Mouse (Mus musculus) MEL (cell line): Measurements from ENCODE around the gene Hmox2. TPM values are rescaled to one million over a fixed set of nuclear protein-coding genes. Genes with fewer than 3 reads are reported as not detected.

Experiments used
- DNase-seq: peaks from one replicate; pipeline ENCODE4 v3.0.0; 2011; ENCODE audit warnings: low read depth, low spot score
- H3K27ac ChIP-seq: 2 replicates; pipeline ENCODE4 v1.5.1; 2012; ENCODE audit warnings: low read depth, mild to moderate bottlenecking, control low read depth, low read length, moderate library complexity; ENCODE audit not compliant: control insufficient read depth
- H3K27me3 ChIP-seq, 2 experiments: fragments of 150-350 bp in 1 of 2; sonication (generic) in 1 of 2; 2 replicates each; pipeline ENCODE4 v1.6.1; 2012; ENCODE audit warnings: low read length in 2 of 2, mild to moderate bottlenecking in 2 of 2, improper control_type of control experiment in 1 of 2, moderate library complexity in 1 of 2; ENCODE audit not compliant: insufficient read depth in 2 of 2, control insufficient read depth in 1 of 2
- H3K36me3 ChIP-seq, 2 experiments: 2 replicates each; pipeline ENCODE4 v1.6.1; 2012 to 2014; ENCODE audit warnings: low read length in 2 of 2, improper control_type of control experiment in 1 of 2, inconsistent platforms in 1 of 2, mild to moderate bottlenecking in 1 of 2; ENCODE audit not compliant: insufficient read depth in 2 of 2, control insufficient read depth in 1 of 2
- H3K4me1 ChIP-seq, 2 experiments: fragments of 150-350 bp in 1 of 2; sonication (generic) in 1 of 2; 2 replicates each; pipeline ENCODE4 v1.6.1; 2012; ENCODE audit warnings: low read length in 2 of 2, improper control_type of control experiment in 1 of 2, mild to moderate bottlenecking in 1 of 2; ENCODE audit not compliant: insufficient read depth in 2 of 2, control insufficient read depth in 1 of 2
- H3K4me3 ChIP-seq, 2 experiments: fragments of 150-350 bp in 1 of 2; sonication (generic) in 1 of 2; 2 replicates each; pipeline ENCODE4 v1.5.1; 2012; ENCODE audit warnings: low read depth in 2 of 2, low read length in 2 of 2, mild to moderate bottlenecking in 2 of 2, moderate library complexity in 2 of 2, control low read depth in 1 of 2, improper control_type of control experiment in 1 of 2; ENCODE audit not compliant: control insufficient read depth in 1 of 2, insufficient read depth in 1 of 2
- H3K79me2 ChIP-seq: 2 replicates; pipeline ENCODE4 v1.6.1; 2012; ENCODE audit warnings: mild to moderate bottlenecking, low read length, moderate library complexity; ENCODE audit not compliant: control insufficient read depth, poor library complexity, insufficient read depth
- H3K9ac ChIP-seq: 2 replicates; pipeline ENCODE4 v1.6.1; 2012; ENCODE audit warnings: low read depth, mild to moderate bottlenecking, control low read depth, low read length, moderate library complexity; ENCODE audit not compliant: control insufficient read depth, poor library complexity, severe bottlenecking
- H3K9me3 ChIP-seq: fragments of 150-350 bp; sonication (generic); replicated peaks from 2 replicates; pipeline ENCODE4 v1.6.1; 2012; ENCODE audit warnings: mild to moderate bottlenecking, low read length, improper control_type of control experiment, moderate library complexity; ENCODE audit not compliant: insufficient read depth
- CHD1 ChIP-seq: IDR thresholded peaks from 2 replicates; pipeline ENCODE4 v1.6.1; 2012; ENCODE audit warnings: low read depth, mild to moderate bottlenecking, inconsistent platforms, low read length, improper control_type of control experiment
- CHD2 ChIP-seq: IDR thresholded peaks from 2 replicates; pipeline ENCODE4 v1.6.1; 2011; ENCODE audit warnings: low read length, improper control_type of control experiment
- CTCF ChIP-seq, 3 experiments: IDR thresholded peaks in 2 of 3; conservative IDR thresholded peaks in 1 of 3; 2 replicates each; pipeline ENCODE4 v1.5.1; 2011 to 2012; ENCODE audit warnings: low read length in 3 of 3, low read depth in 2 of 3, mild to moderate bottlenecking in 2 of 3, improper control_type of control experiment in 1 of 3, inconsistent platforms in 1 of 3, mixed read lengths in 1 of 3, moderate library complexity in 1 of 3; ENCODE audit not compliant: control insufficient read depth in 1 of 3, insufficient read depth in 1 of 3, poor library complexity in 1 of 3, severe bottlenecking in 1 of 3
- E2F4 ChIP-seq: IDR thresholded peaks from 2 replicates; pipeline ENCODE4 v1.6.1; 2011; ENCODE audit warnings: low read depth, low read length, improper control_type of control experiment, borderline replicate concordance
- ELF1 ChIP-seq: IDR thresholded peaks from 2 replicates; pipeline ENCODE4 v1.6.1; 2014; ENCODE audit warnings: low read depth, mild to moderate bottlenecking, inconsistent platforms, low read length, improper control_type of control experiment, moderate library complexity
- ETS1 ChIP-seq: IDR thresholded peaks from 2 replicates; pipeline ENCODE4 v1.6.1; 2012; ENCODE audit warnings: low read depth, mild to moderate bottlenecking, inconsistent platforms, low read length, improper control_type of control experiment, moderate library complexity
- GATA1 ChIP-seq: IDR thresholded peaks from 2 replicates; pipeline ENCODE4 v1.6.1; 2011; ENCODE audit warnings: low read depth, low read length, improper control_type of control experiment
- HCFC1 ChIP-seq: IDR thresholded peaks from 2 replicates; pipeline ENCODE4 v1.6.1; 2012; ENCODE audit warnings: low read depth, mild to moderate bottlenecking, inconsistent platforms, low read length, improper control_type of control experiment, moderate library complexity
- MAFK ChIP-seq: IDR thresholded peaks from 2 replicates; pipeline ENCODE4 v1.6.1; 2011; ENCODE audit warnings: low read depth, mild to moderate bottlenecking, low read length, improper control_type of control experiment, borderline replicate concordance
- MAX ChIP-seq: IDR thresholded peaks from 2 replicates; pipeline ENCODE4 v1.6.1; 2011; ENCODE audit warnings: low read length, improper control_type of control experiment
- MEF2A ChIP-seq: IDR thresholded peaks from 2 replicates; pipeline ENCODE4 v1.6.1; 2014; ENCODE audit warnings: low read depth, mild to moderate bottlenecking, inconsistent platforms, low read length, improper control_type of control experiment; ENCODE audit not compliant: poor library complexity, insufficient replicate concordance, severe bottlenecking; ENCODE audit errors: extremely low read depth
- MXI1 ChIP-seq: IDR thresholded peaks from 2 replicates; pipeline ENCODE4 v1.6.1; 2011; ENCODE audit warnings: mild to moderate bottlenecking, low read depth, low read length, improper control_type of control experiment
- MYC ChIP-seq: IDR thresholded peaks from 2 replicates; pipeline ENCODE4 v1.6.1; 2011; ENCODE audit warnings: low read depth, mild to moderate bottlenecking, low read length, improper control_type of control experiment, moderate library complexity
- NELFE ChIP-seq: IDR thresholded peaks from 2 replicates; pipeline ENCODE4 v1.6.1; 2011; ENCODE audit warnings: low read depth, low read length, improper control_type of control experiment
- NRF1 ChIP-seq: IDR thresholded peaks from 2 replicates; pipeline ENCODE4 v1.6.1; 2014; ENCODE audit warnings: low read depth, mild to moderate bottlenecking, inconsistent platforms, low read length, improper control_type of control experiment, moderate library complexity; ENCODE audit not compliant: poor library complexity, insufficient read depth, severe bottlenecking
- POLR2A ChIP-seq, 2 experiments: IDR thresholded peaks; 2 replicates each; pipeline ENCODE4 v1.6.1; 2011 to 2012; ENCODE audit warnings: low read length in 2 of 2, mild to moderate bottlenecking in 2 of 2, control low read depth in 1 of 2, improper control_type of control experiment in 1 of 2, low read depth in 1 of 2, moderate library complexity in 1 of 2; ENCODE audit not compliant: control insufficient read depth in 1 of 2, insufficient read depth in 1 of 2, poor library complexity in 1 of 2
- POLR2AphosphoS2 ChIP-seq: IDR thresholded peaks from 2 replicates; pipeline ENCODE4 v1.6.1; 2011; ENCODE audit warnings: low read length, improper control_type of control experiment
- POLR2AphosphoS5 ChIP-seq: IDR thresholded peaks from 2 replicates; pipeline ENCODE4 v1.6.1; 2012; ENCODE audit warnings: low read depth, borderline replicate concordance, mild to moderate bottlenecking, inconsistent platforms, low read length, moderate library complexity, mixed read lengths
- RAD21 ChIP-seq: IDR thresholded peaks from 2 replicates; pipeline ENCODE4 v1.6.1; 2011; ENCODE audit warnings: mild to moderate bottlenecking, low read depth, low read length, improper control_type of control experiment
- RCOR1 ChIP-seq: IDR thresholded peaks from 2 replicates; pipeline ENCODE4 v1.6.1; 2012; ENCODE audit warnings: low read depth, mild to moderate bottlenecking, inconsistent platforms, low read length, improper control_type of control experiment
- SMC3 ChIP-seq: IDR thresholded peaks from 2 replicates; pipeline ENCODE4 v1.6.1; 2011; ENCODE audit warnings: low read depth, low read length, improper control_type of control experiment
- TAL1 ChIP-seq: IDR thresholded peaks from 2 replicates; pipeline ENCODE4 v1.6.1; 2012; ENCODE audit warnings: mild to moderate bottlenecking, inconsistent platforms, low read length, moderate library complexity, mixed read lengths
- TCF12 ChIP-seq: IDR thresholded peaks from 2 replicates; pipeline ENCODE4 v1.6.1; 2014; ENCODE audit warnings: low read depth, mild to moderate bottlenecking, inconsistent platforms, low read length, improper control_type of control experiment, moderate library complexity
- UBTF ChIP-seq: IDR thresholded peaks from 2 replicates; pipeline ENCODE4 v1.6.1; 2012; ENCODE audit warnings: low read depth, mild to moderate bottlenecking, inconsistent platforms, low read length, improper control_type of control experiment, moderate library complexity, borderline replicate concordance; ENCODE audit not compliant: insufficient read depth
- USF2 ChIP-seq, 2 experiments: IDR thresholded peaks; 2 replicates each; pipeline ENCODE4 v1.6.1; 2011 to 2012; ENCODE audit warnings: improper control_type of control experiment in 2 of 2, low read length in 2 of 2, borderline replicate concordance in 1 of 2, inconsistent platforms in 1 of 2, low read depth in 1 of 2, mild to moderate bottlenecking in 1 of 2; ENCODE audit not compliant: insufficient read depth in 1 of 2
- ZKSCAN1 ChIP-seq: IDR thresholded peaks from 2 replicates; pipeline ENCODE4 v1.6.1; 2012; ENCODE audit warnings: low read depth, mild to moderate bottlenecking, inconsistent platforms, low read length, improper control_type of control experiment, moderate library complexity
- ZNF384 ChIP-seq: IDR thresholded peaks from 2 replicates; pipeline ENCODE4 v1.6.1; 2012; ENCODE audit warnings: low read depth, mild to moderate bottlenecking, inconsistent platforms, low read length, improper control_type of control experiment
- polyA plus RNA-seq, 2 experiments: library from polyadenylated mRNA; stranded (reverse) in 1 of 2; unstranded in 1 of 2; fragments of >175 nt in 1 of 2; fragments of >200 nt in 1 of 2; gene quantifications; 2 replicates each; pipeline versions ENCODE4 v1.2.1 to v1.2.4; 2012; ENCODE audit warnings: low replicate concordance in 2 of 2, low read depth in 1 of 2; ENCODE audit not compliant: insufficient read length in 2 of 2, insufficient read depth in 1 of 2, missing spikeins in 1 of 2
- total RNA-seq: library from RNA; depleted of rRNA; stranded (reverse); fragments of 300-350 nt; gene quantifications from 2 replicates; pipeline ENCODE4 v1.2.3, GENCODE M21; 2012

The Hmox2 gene
- total and polyA plus RNA-seq, 3 experiments, result 41.5 to 75.0 TPM; not detected in 1

DNA sequence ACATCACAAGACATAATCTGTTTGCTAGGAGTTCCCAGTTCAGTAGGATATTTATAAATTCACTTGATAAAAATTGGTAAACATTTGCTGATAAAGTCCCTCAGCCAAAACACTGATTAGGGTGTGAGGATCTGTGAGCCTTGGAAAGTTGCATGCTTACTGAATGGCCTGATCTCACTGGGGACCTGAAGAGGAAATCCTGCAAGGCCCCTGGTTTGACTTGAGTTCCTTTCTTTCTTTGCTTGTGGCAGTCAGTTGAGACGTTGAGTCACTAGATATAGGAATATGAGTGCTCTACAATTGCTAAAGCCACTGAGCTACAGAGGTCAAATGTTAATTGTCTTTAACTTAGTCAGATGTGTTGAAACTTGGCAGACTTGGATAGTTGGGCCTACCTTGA lies 1.8 kb downstream of the Hmox2 start:
- no peaks in the 10 kb centered on the region for H3K27me3 ChIP-seq
- peaks cover 6 to 10% of the 10 kb centered on the region in 2 experiments for H3K4me1 ChIP-seq
- no peaks in the 10 kb centered on the region for H3K9me3 ChIP-seq
- peaks cover 0 to 27% of the 10 kb centered on the region in 2 experiments; a peak in 3 of 4 replicates for H3K36me3 ChIP-seq
- peaks cover 29% of the 10 kb centered on the region for H3K79me2 ChIP-seq
- H3K27ac ChIP-seq, result no peak overlapping the region
- peak overlapping the region; percentile 16; the same call in 1 of the 2 replicates for H3K9ac ChIP-seq
- TF ChIP-seq TAL1 (no peak), CTCF (IDR thresholded peaks at IDR 0.05 in 2 of 3, conservative IDR thresholded peaks at IDR 0.05 in 1 of 3; ENCODE audit: control insufficient read depth in 1 of 3, insufficient read depth in 1 of 3, low read depth in 2 of 3, low read length in 3 of 3, poor library complexity in 1 of 3, severe bottlenecking in 1 of 3) (no peak), CHD2 (no peak), RAD21 (no peak), USF2 (IDR thresholded peaks at IDR 0.05; ENCODE audit: borderline replicate concordance in 1 of 2, insufficient read depth in 1 of 2, low read depth in 1 of 2, low read length in 2 of 2) (no peak), UBTF (no peak), ELF1 (no peak), NRF1 (no peak), NELFE (no peak), MEF2A (no peak), SMC3 (no peak), POLR2AphosphoS2 (no peak), POLR2AphosphoS5 (no peak), ZKSCAN1 (no peak), E2F4 (no peak), MAX (no peak), TCF12 (no peak), POLR2A (IDR thresholded peaks at IDR 0.05; ENCODE audit: control insufficient read depth in 1 of 2, insufficient read depth in 1 of 2, low read depth in 1 of 2, low read length in 2 of 2, poor library complexity in 1 of 2) (no peak), CHD1 (no peak)
- no peak overlapping the region for H3K4me3 ChIP-seq
- DNase-seq, result peak; percentile 51

DNA sequence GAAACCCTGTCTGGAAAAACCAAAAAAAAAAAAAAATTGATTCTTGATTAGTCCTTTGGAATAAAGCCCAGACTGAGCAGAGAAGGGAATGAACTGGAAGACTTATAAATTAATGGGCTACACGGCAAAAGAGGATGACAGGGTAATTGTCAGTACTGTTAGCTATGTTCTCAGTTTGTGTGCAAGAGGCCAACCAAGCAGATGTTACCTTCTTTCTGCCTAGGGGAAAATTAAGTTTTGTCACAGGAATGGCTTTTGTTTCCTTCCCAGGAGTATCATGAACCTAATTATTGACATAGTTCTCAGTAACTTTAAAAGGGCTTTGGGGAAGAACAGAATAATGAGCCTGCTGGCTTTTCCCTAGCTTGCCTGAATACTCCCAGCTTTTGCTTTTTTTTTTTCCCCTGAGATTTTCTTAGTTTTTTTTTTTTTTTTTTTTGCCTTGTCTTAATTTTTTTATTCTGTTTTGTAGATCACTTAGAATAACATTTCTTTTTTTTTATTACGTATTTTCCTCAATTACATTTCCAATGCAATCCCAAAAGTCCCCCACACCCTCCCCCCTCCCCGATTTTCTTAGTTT lies 4.7 kb downstream of the Hmox2 start:
- DNase-seq, result no peak
- Histone ChIP-seq H3K9me3 (no peaks in the 10 kb centered on the region), H3K27ac (no peak overlapping the region), H3K9ac (no peak overlapping the region), H3K79me2 (peaks cover 32% of the 10 kb centered on the region)
- TF ChIP-seq CHD2 (no peak), MXI1 (no peak), ETS1 (no peak), NELFE (no peak), RCOR1 (no peak), MAX (no peak), HCFC1 (no peak), CHD1 (no peak), GATA1 (no peak), ELF1 (no peak), MYC (no peak), ZNF384 (no peak), TAL1 (no peak), MEF2A (no peak), MAFK (no peak), USF2 (IDR thresholded peaks at IDR 0.05; ENCODE audit: borderline replicate concordance in 1 of 2, insufficient read depth in 1 of 2, low read depth in 1 of 2, low read length in 2 of 2) (no peak)
- TF ChIP-seq, all 39 proteins: peak for 0
- Histone ChIP-seq H3K4me3 (no peak overlapping the region), H3K27me3 (no peaks in the 10 kb centered on the region), H3K36me3 (peaks cover 0 to 21% of the 10 kb centered on the region in 2 experiments; a peak in 3 of 4 replicates), H3K4me1 (peaks cover 5 to 7% of the 10 kb centered on the region in 2 experiments)
